Mouse (Mus musculus): ENCODE results near the gene Enkd1. TPM values are rescaled to one million over a fixed set of nuclear protein-coding genes. Genes with fewer than 3 reads are reported as not detected.
A peak's percentile ranks its signal among the peaks of the same experiment; 100 is the strongest.

Enkd1 gene
- polyA plus RNA-seq, 1 experiment from 2014 or later: 8.2 TPM

GRCm38 (mm10) chr8:105715042-105715441 lies 7.0 kb upstream of the Enkd1 start:
- Histone ChIP-seq H3K36me3 (ENCODE audit: insufficient read depth, low read length) (no peaks in the 10 kb centered on the region), H3K27ac (ENCODE audit: low read length) (peak overlapping the region; percentile 48), H3K4me3 (ENCODE audit: low read depth, low read length) (no peak overlapping the region), H3K27me3 (replicated peaks; ENCODE audit: insufficient read depth, low read length) (no peaks in the 10 kb centered on the region), H3K9me3 (ENCODE audit: low read length) (no peaks in the 10 kb centered on the region), H3K9ac (replicated peaks; ENCODE audit: low read depth) (no peak overlapping the region), H3K4me2 (replicated peaks; ENCODE audit: low read depth, low read length) (no peak overlapping the region), H3K4me1 (ENCODE audit: insufficient read depth, low read depth, low read length) (no peaks in the 10 kb centered on the region)
- peak; percentile 48 for DNase-seq (ENCODE audit: low spot score)
- peak; percentile 49 for ATAC-seq
- WGBS: 30% methylated on average over 6 of the region's 6 CpGs
- TF ChIP-seq EP300 (IDR thresholded peaks at IDR 0.05): peak; percentile 51; the same call in 1 of the 2 replicates
- TF ChIP-seq CTCF (IDR thresholded peaks at IDR 0.05): no peak

GRCm38 (mm10) chr8:105714139-105714538 lies 6.1 kb upstream of the Enkd1 start:
- H3K27ac ChIP-seq (ENCODE audit: low read length): no peak overlapping the region
- peak; percentile 92 for DNase-seq (ENCODE audit: low spot score)
- 3% methylated on average over 3 of the region's 3 CpGs for WGBS

DNA sequence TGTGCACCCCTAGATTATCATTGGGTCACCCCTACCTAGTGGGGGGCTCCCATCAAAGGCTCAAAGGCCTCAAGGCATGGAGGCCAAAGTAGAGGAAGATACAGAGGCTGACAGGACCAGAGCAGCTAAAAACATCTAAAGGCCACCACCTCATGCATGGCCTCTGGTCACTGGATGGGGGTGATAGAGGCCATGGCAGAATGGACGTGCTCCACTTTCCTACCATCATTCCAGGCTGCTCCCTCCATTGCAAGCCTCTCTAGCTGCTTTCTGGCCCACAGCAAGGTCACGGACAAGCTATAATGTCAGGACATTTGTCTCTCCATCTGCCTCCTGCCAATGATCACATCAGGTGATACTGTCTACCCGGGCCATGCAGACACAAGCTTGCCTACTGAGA lies 4.3 kb upstream of the Enkd1 start:
- H3K27ac ChIP-seq (ENCODE audit: low read length): no peak overlapping the region
- no peak overlapping the region for H3K4me2 ChIP-seq (replicated peaks; ENCODE audit: low read depth, low read length)
- H3K36me3 ChIP-seq (ENCODE audit: insufficient read depth, low read length): no peaks in the 10 kb centered on the region
- no peak overlapping the region for H3K4me3 ChIP-seq (ENCODE audit: low read depth, low read length)
- no peak overlapping the region for H3K9ac ChIP-seq (replicated peaks; ENCODE audit: low read depth)
- no peaks in the 10 kb centered on the region for H3K27me3 ChIP-seq (replicated peaks; ENCODE audit: insufficient read depth, low read length)
- DNase-seq (ENCODE audit: low spot score): no peak
- peaks cover 6% of the 10 kb centered on the region; the same call in 1 of the 2 replicates for H3K4me1 ChIP-seq (ENCODE audit: insufficient read depth, low read depth, low read length)
- no peak for ATAC-seq
- WGBS: 84% methylated on average over 3 of the region's 3 CpGs
- TF ChIP-seq CTCF (IDR thresholded peaks at IDR 0.05) (no peak), EP300 (IDR thresholded peaks at IDR 0.05) (no peak)
- H3K9me3 ChIP-seq (ENCODE audit: low read length): no peaks in the 10 kb centered on the region

More at GRCm38 (mm10) chr8:105714139-105714538, 6.1 kb upstream of the Enkd1 start:
- Histone ChIP-seq H3K9ac (replicated peaks; ENCODE audit: low read depth) (no peak overlapping the region), H3K9me3 (ENCODE audit: low read length) (no peaks in the 10 kb centered on the region), H3K4me3 (ENCODE audit: low read depth, low read length) (no peak overlapping the region), H3K36me3 (ENCODE audit: insufficient read depth, low read length) (no peaks in the 10 kb centered on the region), H3K4me2 (replicated peaks; ENCODE audit: low read depth, low read length) (no peak overlapping the region), H3K27me3 (replicated peaks; ENCODE audit: insufficient read depth, low read length) (no peaks in the 10 kb centered on the region), H3K4me1 (ENCODE audit: insufficient read depth, low read depth, low read length) (no peaks in the 10 kb centered on the region)
- peak; percentile 92 for TF ChIP-seq CTCF (IDR thresholded peaks at IDR 0.05)
- TF ChIP-seq EP300 (IDR thresholded peaks at IDR 0.05): no peak
- ATAC-seq: peak; percentile 73

DNA sequence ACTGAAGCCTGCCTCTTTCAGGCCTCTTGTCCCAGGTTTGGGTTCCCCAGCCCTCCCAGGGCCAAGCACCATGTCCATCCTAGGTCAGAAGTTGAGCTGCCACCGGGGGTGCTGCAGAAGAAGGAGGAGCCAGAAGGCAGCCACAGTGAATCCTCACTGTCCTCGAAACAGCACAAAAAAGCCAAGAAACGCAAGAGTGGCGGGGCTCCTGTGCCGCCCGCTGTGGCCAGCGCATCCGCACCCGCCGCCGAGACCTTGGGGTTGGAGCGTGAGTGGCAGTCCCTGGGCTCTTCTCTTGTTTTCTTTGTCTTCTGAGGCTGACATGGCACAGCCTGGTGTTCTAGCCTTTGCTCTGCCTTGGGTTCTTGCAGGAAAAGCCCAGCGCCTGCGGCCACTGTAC lies 1.3 kb upstream of the Enkd1 start:
- Histone ChIP-seq H3K4me2 (replicated peaks; ENCODE audit: low read depth, low read length) (no peak overlapping the region), H3K36me3 (ENCODE audit: insufficient read depth, low read length) (no peaks in the 10 kb centered on the region), H3K4me3 (ENCODE audit: low read depth, low read length) (no peak overlapping the region), H3K9me3 (ENCODE audit: low read length) (no peaks in the 10 kb centered on the region), H3K27ac (ENCODE audit: low read length) (no peak overlapping the region), H3K9ac (replicated peaks; ENCODE audit: low read depth) (no peak overlapping the region), H3K27me3 (replicated peaks; ENCODE audit: insufficient read depth, low read length) (no peaks in the 10 kb centered on the region), H3K4me1 (ENCODE audit: insufficient read depth, low read depth, low read length) (peaks cover 8% of the 10 kb centered on the region; the same call in 1 of the 2 replicates)
- ATAC-seq: no peak
- DNase-seq (ENCODE audit: low spot score): no peak
- no peak for TF ChIP-seq CTCF (IDR thresholded peaks at IDR 0.05)
- WGBS: 76% methylated on average over 14 of the region's 14 CpGs

DNA sequence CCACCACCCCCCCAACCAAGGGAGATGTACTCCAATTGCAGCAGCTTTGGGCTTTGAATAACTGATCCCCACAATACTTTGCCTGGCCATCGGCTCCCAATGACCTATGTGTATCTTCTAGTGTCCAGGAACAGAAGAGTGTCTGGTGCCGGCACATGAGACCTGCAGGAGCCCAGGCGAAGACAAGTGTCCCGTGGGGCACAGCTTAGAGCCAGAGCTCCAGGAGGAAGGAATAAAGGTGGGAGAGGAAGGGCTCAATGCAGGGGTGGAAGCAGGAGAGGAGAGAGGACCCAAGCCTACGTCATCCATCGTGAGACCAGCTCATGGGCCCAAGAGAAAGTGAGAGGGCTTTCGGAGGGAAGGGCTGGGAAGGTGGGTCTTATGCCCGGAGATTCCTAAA lies 665 bp upstream of the Enkd1 start:
- Histone ChIP-seq H3K4me2 (replicated peaks; ENCODE audit: low read depth, low read length) (no peak overlapping the region), H3K9me3 (ENCODE audit: low read length) (no peaks in the 10 kb centered on the region), H3K27me3 (replicated peaks; ENCODE audit: insufficient read depth, low read length) (no peaks in the 10 kb centered on the region), H3K36me3 (ENCODE audit: insufficient read depth, low read length) (0 out of 2 replicates have a peak, but pooled peaks cover 2% of the 10 kb centered on the region), H3K4me1 (ENCODE audit: insufficient read depth, low read depth, low read length) (peaks cover 8% of the 10 kb centered on the region; the same call in 1 of the 2 replicates), H3K4me3 (ENCODE audit: low read depth, low read length) (no peak overlapping the region), H3K27ac (ENCODE audit: low read length) (no peak overlapping the region), H3K9ac (replicated peaks; ENCODE audit: low read depth) (no peak overlapping the region)
- ATAC-seq: no peak
- WGBS: 93% methylated on average over 8 of the region's 8 CpGs
- DNase-seq (ENCODE audit: low spot score): no peak
- TF ChIP-seq CTCF (IDR thresholded peaks at IDR 0.05): no peak
- no peak for TF ChIP-seq EP300 (IDR thresholded peaks at IDR 0.05)

DNA sequence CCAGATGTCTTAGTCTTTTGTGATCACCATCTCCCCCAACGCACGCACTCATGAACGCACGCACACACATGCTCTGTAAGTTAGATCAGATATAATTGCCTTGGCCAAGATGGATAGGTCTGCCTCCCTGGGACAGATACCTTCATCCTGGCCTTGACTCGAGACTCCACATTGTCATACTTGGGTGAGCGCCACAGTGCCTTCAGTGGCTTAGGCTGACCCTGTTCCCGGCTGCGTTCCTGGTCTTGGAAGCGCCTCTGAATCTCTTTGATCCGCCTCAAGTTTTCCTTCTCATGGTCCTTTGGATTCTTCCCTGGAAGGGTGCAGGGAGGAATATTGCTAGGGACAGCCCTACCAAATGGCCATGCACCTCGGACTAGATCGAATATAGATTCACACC lies 1.6 kb downstream of the Enkd1 start:
- no peak for ATAC-seq

GRCm38 (mm10) chr8:105704955-105705354 lies 3.1 kb downstream of the Enkd1 start:
- 90% methylated on average over 6 of the region's 6 CpGs for WGBS
- ATAC-seq (no peak), DNase-seq (ENCODE audit: low spot score) (no peak)
- Histone ChIP-seq H3K27me3 (replicated peaks; ENCODE audit: insufficient read depth, low read length) (no peaks in the 10 kb centered on the region), H3K4me3 (ENCODE audit: low read depth, low read length) (no peak overlapping the region), H3K27ac (ENCODE audit: low read length) (no peak overlapping the region), H3K9ac (replicated peaks; ENCODE audit: low read depth) (no peak overlapping the region), H3K4me1 (ENCODE audit: insufficient read depth, low read depth, low read length) (peaks cover 14% of the 10 kb centered on the region; the same call in 1 of the 2 replicates), H3K9me3 (ENCODE audit: low read length) (no peaks in the 10 kb centered on the region), H3K36me3 (ENCODE audit: insufficient read depth, low read length) (0 out of 2 replicates have a peak, but pooled peaks cover 7% of the 10 kb centered on the region), H3K4me2 (replicated peaks; ENCODE audit: low read depth, low read length) (no peak overlapping the region)
- TF ChIP-seq CTCF (IDR thresholded peaks at IDR 0.05): no peak
- TF ChIP-seq EP300 (IDR thresholded peaks at IDR 0.05): no peak

More for the DNA sequence above, 1.6 kb downstream of the Enkd1 start:
- Histone ChIP-seq H3K27me3 (replicated peaks; ENCODE audit: insufficient read depth, low read length) (no peaks in the 10 kb centered on the region), H3K36me3 (ENCODE audit: insufficient read depth, low read length) (0 out of 2 replicates have a peak, but pooled peaks cover 7% of the 10 kb centered on the region), H3K4me1 (ENCODE audit: insufficient read depth, low read depth, low read length) (peaks cover 8% of the 10 kb centered on the region; the same call in 1 of the 2 replicates), H3K4me2 (replicated peaks; ENCODE audit: low read depth, low read length) (no peak overlapping the region), H3K4me3 (ENCODE audit: low read depth, low read length) (no peak overlapping the region), H3K9me3 (ENCODE audit: low read length) (no peaks in the 10 kb centered on the region), H3K27ac (ENCODE audit: low read length) (no peak overlapping the region), H3K9ac (replicated peaks; ENCODE audit: low read depth) (no peak overlapping the region)
- no peak for TF ChIP-seq CTCF (IDR thresholded peaks at IDR 0.05)
- TF ChIP-seq EP300 (IDR thresholded peaks at IDR 0.05): no peak
- WGBS: 76% methylated on average over 12 of the region's 12 CpGs
- DNase-seq (ENCODE audit: low spot score): no peak
